Mouse (Mus musculus) telencephalon, adult 2 months (tissue): ENCODE measurements around the gene Trim17.
A peak's percentile ranks its signal among the peaks of the same experiment; 100 is the strongest.

Source experiments
- DNase-seq: peaks from one replicate; pipeline ENCODE4 v3.0.0-alpha.2; 2011; ENCODE audit warnings: low read depth, low spot score

Gene Trim17

GRCm38 (mm10) chr11:58990794-58991193 is 36.3 kb downstream of the Trim17 start:
- no peak for DNase-seq

- DNase-seq: no peak
Observed at GRCm38 (mm10) chr11:58991911-58992310, 37.4 kb downstream of the Trim17 start.

GRCm38 (mm10) chr11:58993091-58993670 is 38.7 kb downstream of the Trim17 start:
- no peak for DNase-seq

- no peak for DNase-seq
Observed at GRCm38 (mm10) chr11:58994337-58994826, 39.9 kb downstream of the Trim17 start.

- no peak for DNase-seq
Observed at GRCm38 (mm10) chr11:58995061-58995806, 40.7 kb downstream of the Trim17 start.

GRCm38 (mm10) chr11:58995807-58996370 is 41.4 kb downstream of the Trim17 start:
- no peak for DNase-seq

- no peak for DNase-seq
Observed at GRCm38 (mm10) chr11:58997541-58997940, 43.1 kb downstream of the Trim17 start.

GRCm38 (mm10) chr11:58999158-58999557 is 44.7 kb downstream of the Trim17 start:
- no peak for DNase-seq

- DNase-seq: no peak
Observed at GRCm38 (mm10) chr11:58999830-59000229, 45.3 kb downstream of the Trim17 start.

GRCm38 (mm10) chr11:59000635-59001034 is 46.1 kb downstream of the Trim17 start:
- DNase-seq: no peak

GRCm38 (mm10) chr11:59002327-59003079 is 48.0 kb downstream of the Trim17 start:
- no peak for DNase-seq

- peak; percentile 29 for DNase-seq
Observed at GRCm38 (mm10) chr11:59015052-59015451, 60.6 kb downstream of the Trim17 start.
